ENCODE assay signal across 18 mouse cellular contexts in genomic region chr2:22866894-22867424, GRCm38 (mm10).
"Had no signal": no experiment of that assay in that cellular context is flagged by ENCODE, and none has a peak within 500 bp of the region (broad histone marks: within the 10 kb centered on the region; RNA-seq: fewer than 3 reads in every experiment).

No protein-coding gene starts in this region.

- ATAC-seq: midbrain, embryonic 16.5 days had no signal

- H3K27me3 ChIP-seq: midbrain, embryonic 12.5 days; neural tube, embryonic 13.5 days; neural tube, embryonic 15.5 days had no signal

- H3K36me3 ChIP-seq: midbrain, embryonic 10.5 days; midbrain, embryonic 12.5 days; neural tube, embryonic 13.5 days; neural tube, embryonic 15.5 days had no signal

- H3K27ac ChIP-seq: liver, embryonic 14.5 days; midbrain, embryonic 10.5 days; midbrain, embryonic 12.5 days; neural tube, embryonic 13.5 days; neural tube, embryonic 15.5 days had no signal

- H3K9ac ChIP-seq: liver, embryonic 14.5 days; lung, embryonic 14.5 days; midbrain, embryonic 12.5 days; neural tube, embryonic 13.5 days; neural tube, embryonic 15.5 days had no signal

- H3K4me1 ChIP-seq: midbrain, embryonic 10.5 days; midbrain, embryonic 12.5 days; neural tube, embryonic 13.5 days; neural tube, embryonic 15.5 days had no signal

- H3K9me3 ChIP-seq: midbrain, embryonic 10.5 days; midbrain, embryonic 12.5 days; neural tube, embryonic 13.5 days; neural tube, embryonic 15.5 days had no signal

- H3K4me3 ChIP-seq: midbrain, embryonic 10.5 days; midbrain, embryonic 12.5 days; myocyte; neural tube, embryonic 13.5 days; neural tube, embryonic 15.5 days had no signal

- H3K4me2 ChIP-seq: lung, embryonic 14.5 days; midbrain, embryonic 12.5 days; neural tube, embryonic 13.5 days; neural tube, embryonic 15.5 days had no signal

- DNase-seq: lung, adult 18-20 months; lung, embryonic 14.5 days; lung, postnatal 10 days; lung, postnatal 4 days; midbrain, embryonic 14.5 days; right cerebral cortex, postnatal 14 days; right cerebral cortex, postnatal 4 days; spleen, adult 18-20 months; thymus, adult 2 months; thymus, postnatal 25 days; thymus, postnatal 4 days had no signal
